ENCODE assay signal across 28 mouse cellular contexts in genomic region chr11:100839523-100839922, GRCm38 (mm10). TPM values are rescaled to one million over a fixed set of nuclear protein-coding genes. Genes with fewer than 3 reads are reported as not detected.
A peak's percentile ranks its signal among the peaks of the same experiment; 100 is the strongest.
DNase-seq lines count a peak whose midpoint lies in the region; ATAC-seq and TF ChIP-seq lines count a peak whose summit lies in the region.
"Had no signal": no experiment of that assay in that cellular context is flagged by ENCODE, and none has a peak within 500 bp of the region (broad histone marks: within the 10 kb centered on the region; RNA-seq: fewer than 3 reads in every experiment).

No protein-coding gene starts in this region.

- peaks cover 8% of the 10 kb centered on the region for H3K36me3 ChIP-seq in heart, embryonic 13.5 days
- H3K36me3 ChIP-seq in liver, postnatal 0 days (replicated peaks; ENCODE audit: insufficient read depth, low read length), result no peaks in the 10 kb centered on the region
- peaks cover 10% of the 10 kb centered on the region for H3K36me3 ChIP-seq in liver, embryonic 12.5 days
- H3K36me3 ChIP-seq: embryonic facial prominence, embryonic 13.5 days; forebrain, embryonic 12.5 days; forebrain, embryonic 15.5 days had no signal

- no peak for TF ChIP-seq CTCF in gastrocnemius, adult 2 months (IDR thresholded peaks at IDR 0.05)
- no peak for TF ChIP-seq CTCF in liver, postnatal 0 days (IDR thresholded peaks at IDR 0.05; ENCODE audit: low read depth)

- peak overlapping the region; percentile 64 for H3K27ac ChIP-seq in gastrocnemius, adult 2 months
- H3K27ac ChIP-seq in heart, embryonic 13.5 days (replicated peaks), result 0 out of 2 replicates have a peak overlapping the region, but pooled peaks have one; percentile 20
- peak overlapping the region; percentile 61; the same call in 1 of the 2 replicates for H3K27ac ChIP-seq in liver, postnatal 0 days (ENCODE audit: low read depth)
- H3K27ac ChIP-seq in liver, embryonic 12.5 days, result no peak overlapping the region; the same call in 1 of the 2 replicates
- H3K27ac ChIP-seq: embryonic facial prominence, embryonic 10.5 days; embryonic facial prominence, embryonic 13.5 days; forebrain, embryonic 12.5 days; forebrain, embryonic 15.5 days; heart, embryonic 10.5 days; hindbrain, embryonic 14.5 days; hindbrain, postnatal 0 days had no signal

- H3K4me2 ChIP-seq in heart, embryonic 13.5 days, result no peak overlapping the region
- no peak overlapping the region for H3K4me2 ChIP-seq in liver, postnatal 0 days (ENCODE audit: low read depth, low read length)
- no peak overlapping the region for H3K4me2 ChIP-seq in liver, embryonic 12.5 days
- H3K4me2 ChIP-seq: embryonic facial prominence, embryonic 13.5 days; forebrain, embryonic 12.5 days; forebrain, embryonic 15.5 days; hindbrain, embryonic 14.5 days had no signal

- no peak overlapping the region for H3K4me3 ChIP-seq in gastrocnemius, adult 2 months
- no peak overlapping the region for H3K4me3 ChIP-seq in heart, embryonic 13.5 days
- no peak overlapping the region for H3K4me3 ChIP-seq in liver, postnatal 0 days (ENCODE audit: low read depth, low read length)
- no peak overlapping the region for H3K4me3 ChIP-seq in liver, embryonic 12.5 days
- H3K4me3 ChIP-seq: embryonic facial prominence, embryonic 10.5 days; embryonic facial prominence, embryonic 13.5 days; erythroblast, embryonic 14.5 days; forebrain, embryonic 12.5 days; forebrain, embryonic 15.5 days; heart, embryonic 10.5 days had no signal

- 0 out of 2 replicates have a peak overlapping the region, but pooled peaks have one; percentile 44 for H3K9ac ChIP-seq in heart, embryonic 13.5 days
- H3K9ac ChIP-seq in liver, postnatal 0 days (replicated peaks), result no peak overlapping the region
- H3K9ac ChIP-seq in liver, embryonic 12.5 days, result no peak overlapping the region
- H3K9ac ChIP-seq: embryonic facial prominence, embryonic 13.5 days; forebrain, embryonic 12.5 days; forebrain, embryonic 15.5 days; hindbrain, embryonic 14.5 days had no signal

- intact Hi-C loops in gastrocnemius, adult 2 months (cut with DNase I), result no loop called here
- intact Hi-C loops in heart, postnatal 10 days (cut with DNase I), result no loop called here

- TF ChIP-seq EP300 in liver, postnatal 0 days (IDR thresholded peaks at IDR 0.05; ENCODE audit: low read depth), result no peak

- peaks cover 21% of the 10 kb centered on the region for H3K4me1 ChIP-seq in heart, embryonic 13.5 days
- peaks cover 17% of the 10 kb centered on the region for H3K4me1 ChIP-seq in liver, postnatal 0 days (ENCODE audit: insufficient read depth)
- H3K4me1 ChIP-seq in liver, embryonic 12.5 days, result peaks cover 49% of the 10 kb centered on the region
- H3K4me1 ChIP-seq: forebrain, embryonic 12.5 days; forebrain, embryonic 15.5 days had no signal

- H3K27me3 ChIP-seq in heart, embryonic 13.5 days (replicated peaks), result no peaks in the 10 kb centered on the region
- no peaks in the 10 kb centered on the region for H3K27me3 ChIP-seq in liver, postnatal 0 days (ENCODE audit: insufficient read depth, low read length)
- H3K27me3 ChIP-seq in liver, embryonic 12.5 days (replicated peaks), result no peaks in the 10 kb centered on the region
- H3K27me3 ChIP-seq: CH12.LX; embryonic facial prominence, embryonic 13.5 days; forebrain, embryonic 12.5 days; forebrain, embryonic 15.5 days; Patski had no signal

- no peak for ATAC-seq in heart, embryonic 13.5 days (ENCODE audit: extremely low read depth, insufficient number of reproducible peaks, low FRiP score, low TSS enrichment)
- no peak for ATAC-seq in liver, postnatal 0 days
- ATAC-seq in liver, embryonic 12.5 days, result no peak
- ATAC-seq: forebrain, embryonic 15.5 days; hindbrain, postnatal 0 days; intestine, postnatal 0 days; Patski had no signal

- H3K9me3 ChIP-seq in heart, embryonic 13.5 days, result peaks cover 3% of the 10 kb centered on the region; the same call in 1 of the 2 replicates
- no peaks in the 10 kb centered on the region; the same call in 1 of the 2 replicates for H3K9me3 ChIP-seq in liver, postnatal 0 days (ENCODE audit: low read length)
- peaks cover 4% of the 10 kb centered on the region for H3K9me3 ChIP-seq in liver, embryonic 12.5 days (replicated peaks)
- H3K9me3 ChIP-seq: embryonic facial prominence, embryonic 13.5 days; forebrain, embryonic 15.5 days; heart, embryonic 10.5 days had no signal

- peak; percentile 11 for DNase-seq in gastrocnemius, adult 2 months
- DNase-seq in gastrocnemius, postnatal 25 days, result no peak
- DNase-seq in heart, postnatal 10 days, result no peak
- DNase-seq in liver, postnatal 0 days, result no peak
- DNase-seq in induced T-regulatory cell, adult 2 months (ENCODE audit: low read depth), result peak; percentile 66
- DNase-seq: adrenal gland, postnatal 14 days; cerebellum, adult 11-12 months; cerebellum, adult 8-10 months; cerebellum, postnatal 10 days; cerebellum, postnatal 36 days; embryo, embryonic 11 days; gastrocnemius, postnatal 10 days; heart, adult 11 months; heart, postnatal 4 days; kidney, adult 2 months had no signal

- 64% methylated on average over 8 of the region's 8 CpGs for WGBS in heart, embryonic 13.5 days
- WGBS in liver, postnatal 0 days (ENCODE audit: insufficient replicate concordance), result 67% methylated on average over 8 of the region's 8 CpGs
- WGBS in liver, embryonic 12.5 days (ENCODE audit: insufficient replicate concordance), result 79% methylated on average over 8 of the region's 8 CpGs

RNA-seq across cellular contexts. Expression of gene Stat5b, which starts 11.0 kb away (rescaled TPM):
- 100 to 1,000 TPM; 139 to 145 TPM for total RNA-seq in gastrocnemius, adult 2 months (2021)
- 100 to 1,000 TPM in 1 of 2 experiments, 10 to 100 TPM in 1; 93.2 to 126 TPM for total RNA-seq in gastrocnemius, postnatal 25 days (2021)
- polyA plus RNA-seq in heart, embryonic 13.5 days (2015; fragmentation: Nextera tagmentation; extraction: Ambion mirVana), result 24.3 and 27.0 TPM in 2 replicates
- 10 to 100 TPM; 52.1 to 58.6 TPM for total RNA-seq in heart, postnatal 10 days (2021)
- 15.4 and 16.4 TPM in 2 replicates for polyA plus RNA-seq in liver, postnatal 0 days (2015; fragmentation: Nextera tagmentation; extraction: Ambion mirVana)
- 31.6 and 33.7 TPM in 2 replicates for polyA plus RNA-seq in liver, embryonic 12.5 days (2016; fragmentation: Nextera tagmentation; extraction: Ambion mirVana)

RNA-seq across cellular contexts. Expression of gene Stat5a, which starts 19.6 kb away (rescaled TPM):
- 10 to 100 TPM; 11.7 to 15.8 TPM for total RNA-seq in gastrocnemius, adult 2 months (2021)
- 10 to 100 TPM; 10.9 to 14.8 TPM for total RNA-seq in gastrocnemius, postnatal 25 days (2021)
- 5.2 and 5.9 TPM in 2 replicates for polyA plus RNA-seq in heart, embryonic 13.5 days (2015; fragmentation: Nextera tagmentation; extraction: Ambion mirVana)
- total RNA-seq in heart, postnatal 10 days (2021), result 10 to 100 TPM; 22.9 to 26.9 TPM
- polyA plus RNA-seq in liver, postnatal 0 days (2015; fragmentation: Nextera tagmentation; extraction: Ambion mirVana), result 4.7 and 6.0 TPM in 2 replicates
- 16.0 and 17.7 TPM in 2 replicates for polyA plus RNA-seq in liver, embryonic 12.5 days (2016; fragmentation: Nextera tagmentation; extraction: Ambion mirVana)

Comparison
In these comparisons a context has a peak if more than half of its experiments do, and no peak if none do; other contexts are left out.
1. DNase-seq: peak in gastrocnemius, adult 2 months (single experiment) and induced T-regulatory cell, adult 2 months (single experiment); none in gastrocnemius, postnatal 25 days (single experiment), heart, postnatal 10 days (0 of 2) and liver, postnatal 0 days (single experiment).